In the genomic region with DNA sequence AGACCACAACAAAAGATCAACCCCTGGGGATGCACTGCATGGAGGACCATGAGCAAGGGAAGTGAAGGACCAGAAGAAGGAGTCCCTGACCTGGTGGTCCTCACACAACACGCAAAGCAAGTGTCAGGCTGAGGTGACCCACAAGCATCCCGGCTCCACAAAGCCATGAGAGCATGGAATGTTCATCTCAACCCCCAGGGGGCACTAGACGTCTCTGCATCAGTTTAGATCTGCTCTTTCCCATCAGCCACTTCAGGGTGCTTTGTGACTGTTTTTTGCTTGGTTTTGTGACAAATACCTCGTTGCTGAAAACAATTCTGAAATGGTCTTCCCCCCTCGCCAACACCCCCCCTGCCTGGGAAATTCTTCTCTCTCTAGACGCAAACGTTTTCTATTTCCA, we compare ENCODE assay signal across 8 mouse cellular contexts. TPM values are rescaled to one million over a fixed set of nuclear protein-coding genes. Genes with fewer than 3 reads are reported as not detected.
DNase-seq lines count a peak whose midpoint lies in the region; ATAC-seq and TF ChIP-seq lines count a peak whose summit lies in the region.

No protein-coding gene starts in this region.

- intact Hi-C loops in left cerebral cortex, postnatal 36 days (cut with DNase I), result loop anchor here (1.0 to 2.0 kb wide), 2 partner anchors 70 to 115 kb away; no protein-coding TSS in a partner anchor

- no peak overlapping the region for H3K4me2 ChIP-seq in intestine, embryonic 16.5 days (ENCODE audit: low read depth, low read length)
- H3K4me2 ChIP-seq in midbrain, postnatal 0 days (ENCODE audit: low read depth, low read length, poor library complexity, severe bottlenecking), result 0 out of 2 replicates have a peak overlapping the region, but pooled peaks have one; percentile 20
- H3K4me2 ChIP-seq in stomach, embryonic 16.5 days (ENCODE audit: low read depth, low read length), result no peak overlapping the region

- H3K9ac ChIP-seq in intestine, embryonic 16.5 days (ENCODE audit: low read depth, low read length), result 0 out of 2 replicates have a peak overlapping the region, but pooled peaks have one; percentile 4
- no peak overlapping the region for H3K9ac ChIP-seq in midbrain, postnatal 0 days (replicated peaks; ENCODE audit: low read length, poor library complexity, severe bottlenecking)
- H3K9ac ChIP-seq in stomach, embryonic 16.5 days (ENCODE audit: low read length), result no peak overlapping the region

- peaks cover 8% of the 10 kb centered on the region; the same call in 1 of the 2 replicates for H3K4me1 ChIP-seq in intestine, embryonic 16.5 days (ENCODE audit: control insufficient read depth, insufficient read depth, low read length)
- no peaks in the 10 kb centered on the region for H3K4me1 ChIP-seq in midbrain, postnatal 0 days (ENCODE audit: insufficient read depth, low read length)
- H3K4me1 ChIP-seq in stomach, embryonic 16.5 days (ENCODE audit: control insufficient read depth, insufficient read depth, low read length), result no peaks in the 10 kb centered on the region

- peak; percentile 85 for TF ChIP-seq CTCF in midbrain, postnatal 0 days (IDR thresholded peaks at IDR 0.05)

- WGBS in intestine, embryonic 16.5 days, result 14% methylated on average over 7 of the region's 7 CpGs
- 16% methylated on average over 7 of the region's 7 CpGs for WGBS in midbrain, postnatal 0 days
- 15% methylated on average over 7 of the region's 7 CpGs for WGBS in stomach, embryonic 16.5 days

- H3K27me3 ChIP-seq in intestine, embryonic 16.5 days (replicated peaks; ENCODE audit: control insufficient read depth, insufficient read depth, low read length), result no peaks in the 10 kb centered on the region
- no peaks in the 10 kb centered on the region for H3K27me3 ChIP-seq in midbrain, postnatal 0 days (ENCODE audit: insufficient read depth, low read length)
- no peaks in the 10 kb centered on the region for H3K27me3 ChIP-seq in stomach, embryonic 16.5 days (ENCODE audit: control insufficient read depth, insufficient read depth, low read length)

- H3K9me3 ChIP-seq in intestine, embryonic 16.5 days (ENCODE audit: control insufficient read depth, low read length), result no peaks in the 10 kb centered on the region
- H3K9me3 ChIP-seq in midbrain, postnatal 0 days (ENCODE audit: low read length), result no peaks in the 10 kb centered on the region
- H3K9me3 ChIP-seq in stomach, embryonic 16.5 days (replicated peaks; ENCODE audit: control insufficient read depth, low read length), result no peaks in the 10 kb centered on the region

- peak; percentile 31 for DNase-seq in ovary, postnatal 10 days (ENCODE audit: low spot score)
- no peak for DNase-seq in ovary, adult 18-20 months (ENCODE audit: low spot score)
- DNase-seq in gastrocnemius, adult 8-10 months (ENCODE audit: low spot score in 2 of 2), result peak; percentile 32 to 34
- peak; percentile 55 to 72 for DNase-seq in left cerebral cortex, postnatal 36 days (ENCODE audit: low spot score in 2 of 2)
- DNase-seq in midbrain, postnatal 0 days (ENCODE audit: low spot score), result peak; percentile 91

- no peaks in the 10 kb centered on the region for H3K36me3 ChIP-seq in intestine, embryonic 16.5 days (ENCODE audit: control insufficient read depth, insufficient read depth, low read length)
- H3K36me3 ChIP-seq in midbrain, postnatal 0 days (ENCODE audit: insufficient read depth, low read length), result no peaks in the 10 kb centered on the region
- no peaks in the 10 kb centered on the region for H3K36me3 ChIP-seq in stomach, embryonic 16.5 days (ENCODE audit: control insufficient read depth, insufficient read depth, low read length)

- peak; percentile 80; the same call in 1 of the 2 replicates for ATAC-seq in common myeloid progenitor, adult 5-6 weeks (replicated peaks; ENCODE audit: low read depth, poor library complexity, severe bottlenecking)
- ATAC-seq in intestine, embryonic 16.5 days, result no peak
- ATAC-seq in midbrain, postnatal 0 days (ENCODE audit: low FRiP score), result peak; percentile 72; the same call in 1 of the 2 replicates
- ATAC-seq in stomach, embryonic 16.5 days (ENCODE audit: insufficient read depth, low FRiP score), result peak; percentile 40; the same call in 1 of the 2 replicates

- no peak overlapping the region for H3K4me3 ChIP-seq in intestine, embryonic 16.5 days (ENCODE audit: low read length)
- H3K4me3 ChIP-seq in midbrain, postnatal 0 days (ENCODE audit: low read depth, low read length), result no peak overlapping the region
- no peak overlapping the region for H3K4me3 ChIP-seq in stomach, embryonic 16.5 days (replicated peaks; ENCODE audit: low read length)

- no peak overlapping the region for H3K27ac ChIP-seq in intestine, embryonic 16.5 days (ENCODE audit: low read length)
- peak overlapping the region; percentile 55 for H3K27ac ChIP-seq in midbrain, postnatal 0 days (ENCODE audit: low read depth, low read length)
- no peak overlapping the region for H3K27ac ChIP-seq in stomach, embryonic 16.5 days (ENCODE audit: low read length)

RNA-seq across cellular contexts. Expression of a gene that starts 8.0 kb away (rescaled TPM):
- total RNA-seq in common myeloid progenitor, adult 5-6 weeks (2017), result not detected in 2 replicates
- total RNA-seq in gastrocnemius, adult 8-10 months (2022), result 1 to 10 TPM; 1.3 to 2.9 (median 2.1) TPM
- polyA plus RNA-seq in intestine, embryonic 16.5 days (2015; fragmentation: Nextera tagmentation; extraction: Ambion mirVana), result 62.5 and 65.2 TPM in 2 replicates
- 10 to 100 TPM; 19.7 to 30.6 TPM for total RNA-seq in left cerebral cortex, postnatal 36 days (2021)
- total RNA-seq in midbrain, postnatal 0 days (2014; rRNA removed), result 27.3 and 40.2 TPM in 2 replicates
- 32.2 and 36.4 TPM in 2 replicates for polyA plus RNA-seq in midbrain, postnatal 0 days (2015; fragmentation: Nextera tagmentation; extraction: Ambion mirVana)
- 28.0 and 31.1 TPM in 2 replicates for polyA plus RNA-seq in stomach, embryonic 16.5 days (2015; fragmentation: Nextera tagmentation; extraction: Ambion mirVana)
